Mouse (Mus musculus) thymus, postnatal 36 days (tissue): ENCODE data around the gene Gale.

Experiments
- DNase-seq, 2 experiments: peaks; one replicate each; pipeline ENCODE4 v3.0.0; 2022; ENCODE audit warnings: mixed read lengths in 2 of 2

Gale gene

GRCm38 (mm10) chr4:135945706-135946105 lies 17.8 kb upstream of the Gale start:
- no peak for DNase-seq

- DNase-seq: peak; percentile 95 to 96
Observed at GRCm38 (mm10) chr4:135946278-135946658, 17.3 kb upstream of the Gale start, which contains the start of gene Hmgcl. Gene Hmgcl, plus strand, starts transcription at chr4:135946448.

DNA sequence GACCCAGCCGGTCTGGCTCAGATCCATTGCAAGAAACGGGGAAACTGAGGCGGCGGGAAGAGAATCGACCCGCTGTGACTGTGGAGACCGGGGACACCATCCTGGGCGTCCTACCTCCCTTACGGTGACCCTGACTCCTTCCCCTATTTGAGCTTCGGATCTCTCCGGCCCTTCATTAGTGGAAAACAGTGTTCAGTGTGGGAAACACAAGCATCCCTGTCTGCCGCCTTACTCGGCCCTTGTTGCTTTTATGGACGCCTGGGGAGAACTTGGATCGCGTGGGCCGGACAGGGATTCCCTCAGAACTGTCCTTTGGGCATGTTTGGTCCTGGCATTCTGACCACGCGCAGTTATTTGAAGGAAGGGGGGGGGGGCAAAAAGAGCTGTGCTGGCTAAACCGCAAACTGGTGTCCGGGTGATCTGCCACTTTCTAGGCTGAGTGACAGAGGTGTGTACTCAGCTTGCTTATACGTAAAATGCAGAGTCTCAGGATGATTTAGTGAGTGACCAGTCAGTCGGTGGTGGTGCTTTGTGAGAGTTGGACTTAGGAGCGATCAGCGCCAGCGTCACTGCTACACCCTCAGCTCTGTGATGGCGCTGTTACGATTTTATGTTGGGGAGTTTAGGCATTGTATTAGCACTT lies 16.7 kb upstream of the Gale start:
- DNase-seq: no peak

DNA sequence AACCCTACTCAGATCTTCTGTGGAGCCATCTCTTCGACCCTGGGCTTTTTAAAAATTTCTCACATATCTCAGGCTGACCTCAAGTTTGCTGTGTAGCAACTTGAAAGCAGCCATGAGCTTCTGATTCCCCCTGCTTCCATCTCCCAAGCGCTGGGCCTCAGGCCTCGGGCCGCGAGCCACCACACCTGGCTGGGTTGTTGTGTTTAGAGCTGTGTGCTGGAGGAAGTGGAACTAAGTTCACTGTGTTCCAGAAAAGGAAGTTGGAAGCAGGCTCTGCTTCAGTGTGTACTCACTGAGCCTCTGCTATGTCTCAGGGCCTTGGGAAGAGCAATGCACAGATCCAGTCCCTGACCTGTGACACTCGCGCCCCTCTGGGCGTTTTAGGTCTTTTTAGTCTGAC lies 15.4 kb upstream of the Gale start:
- DNase-seq: no peak

GRCm38 (mm10) chr4:135949475-135949874 lies 14.1 kb upstream of the Gale start:
- no peak for DNase-seq

- no peak for DNase-seq
Observed at GRCm38 (mm10) chr4:135949911-135950310, 13.6 kb upstream of the Gale start.

- no peak for DNase-seq
Observed at GRCm38 (mm10) chr4:135950365-135950764, 13.2 kb upstream of the Gale start.

DNA sequence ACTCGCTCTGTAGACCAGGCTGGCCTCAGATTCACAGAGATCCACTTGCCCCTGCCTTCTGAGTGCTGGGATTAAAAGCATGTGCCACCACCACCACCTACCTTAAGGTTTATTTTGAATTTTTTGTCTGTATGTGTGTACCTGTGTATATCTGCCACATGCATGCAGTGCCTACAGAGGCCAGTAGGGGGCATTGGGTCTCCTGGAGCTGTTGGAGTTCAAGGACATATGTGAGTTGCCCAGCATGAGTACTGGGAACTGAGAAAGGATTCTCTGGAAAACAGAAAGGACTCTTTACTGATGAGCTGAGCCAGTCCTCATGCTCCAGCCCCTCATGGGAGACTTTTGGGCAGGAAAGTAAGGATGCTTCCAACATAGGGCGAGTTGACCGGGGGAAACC lies 12.0 kb upstream of the Gale start:
- DNase-seq: no peak

DNA sequence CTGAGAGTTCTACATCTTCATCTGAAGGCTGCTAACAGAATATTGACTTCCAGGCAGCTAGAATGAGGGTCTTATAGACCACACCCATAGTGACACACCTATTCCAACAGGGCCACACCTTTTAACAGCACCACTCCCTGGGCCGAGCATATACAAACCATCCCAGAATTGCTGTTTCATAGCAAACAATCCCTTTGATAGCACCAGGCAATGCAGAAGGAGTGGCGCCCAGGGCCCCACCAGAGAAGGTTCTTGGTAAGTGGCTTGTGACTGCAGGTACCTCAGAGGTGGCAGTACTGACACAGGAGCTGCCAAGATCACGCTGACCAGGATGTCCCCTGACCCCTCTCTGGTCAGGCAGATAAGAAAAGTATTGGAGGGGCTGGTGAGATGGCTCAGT lies 10.3 kb upstream of the Gale start:
- no peak for DNase-seq

DNA sequence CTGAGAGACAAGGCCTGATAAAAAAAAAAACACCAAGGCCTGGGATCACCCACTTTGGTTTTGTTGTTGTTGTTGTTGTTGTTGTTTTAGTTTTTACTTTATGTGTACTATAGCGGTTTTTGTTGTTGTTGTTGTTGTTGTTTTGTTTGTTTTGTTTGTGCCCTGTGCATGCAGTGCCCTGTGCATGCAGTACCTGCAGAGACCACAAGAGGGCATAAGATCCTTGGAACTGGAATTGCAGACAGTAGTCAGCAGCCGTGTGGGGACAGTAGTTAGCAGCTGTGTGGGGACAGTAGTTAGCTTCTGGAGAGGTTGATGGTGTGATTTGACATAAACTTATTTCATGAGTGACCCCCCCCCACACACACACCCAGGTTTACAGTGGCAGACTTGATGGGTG lies 9.3 kb upstream of the Gale start:
- DNase-seq: peak; percentile 66 to 73

DNA sequence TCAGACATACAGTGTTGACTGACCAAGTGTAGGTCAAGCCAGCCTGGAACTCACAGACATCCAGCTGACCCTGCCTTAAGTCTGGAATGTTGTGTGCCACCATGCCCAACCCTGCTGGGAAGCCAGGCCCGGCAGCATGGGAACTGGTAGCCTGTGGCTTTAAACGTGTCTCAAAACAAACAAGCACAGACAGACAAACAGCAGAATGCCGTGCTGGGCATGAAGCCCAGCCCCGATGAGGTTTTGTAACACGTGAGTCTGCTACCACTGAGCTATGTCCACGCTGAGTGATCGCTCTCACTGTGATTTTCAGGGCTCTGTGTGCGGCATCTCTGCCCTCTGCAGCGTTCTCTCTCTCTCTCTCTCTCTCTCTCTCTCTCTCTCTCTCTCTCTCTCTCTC lies 7.6 kb upstream of the Gale start:
- DNase-seq: no peak

GRCm38 (mm10) chr4:135958354-135958753 lies 5.2 kb upstream of the Gale start:
- no peak for DNase-seq

- peak; percentile 77 to 80 for DNase-seq
Observed at GRCm38 (mm10) chr4:135960717-135961116, 2.8 kb upstream of the Gale start.

- no peak for DNase-seq
Observed at GRCm38 (mm10) chr4:135961709-135962108, 1.8 kb upstream of the Gale start.

- no peak for DNase-seq
Observed at GRCm38 (mm10) chr4:135962198-135962597, 1.3 kb upstream of the Gale start.

DNA sequence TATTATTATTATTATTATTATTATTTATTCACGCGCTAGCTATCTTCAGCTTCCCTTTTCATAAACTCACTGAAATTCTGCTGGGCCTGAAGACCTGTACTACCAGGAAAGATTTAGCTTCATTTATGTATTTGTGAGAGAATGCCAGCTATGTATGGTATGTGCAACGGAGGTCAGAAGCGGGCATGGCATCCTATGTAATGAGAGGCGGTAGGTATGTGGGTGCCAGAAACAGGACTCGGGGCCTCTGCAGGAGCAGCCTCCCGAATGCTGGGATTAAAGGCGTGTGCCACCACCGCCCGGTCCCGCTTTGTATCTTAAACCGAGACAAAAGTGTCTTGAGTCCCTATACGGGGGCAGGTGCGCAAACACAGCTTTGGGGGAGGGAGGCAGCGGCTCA lies 581 bp upstream of the Gale start:
- no peak for DNase-seq

- DNase-seq: peak; percentile 23 to 55
Observed at GRCm38 (mm10) chr4:135964426-135964825, 899 bp downstream of the Gale start.

GRCm38 (mm10) chr4:135965113-135965512 lies 1.6 kb downstream of the Gale start:
- DNase-seq: no peak

GRCm38 (mm10) chr4:135966283-135966682 lies 2.8 kb downstream of the Gale start:
- DNase-seq: no peak

DNA sequence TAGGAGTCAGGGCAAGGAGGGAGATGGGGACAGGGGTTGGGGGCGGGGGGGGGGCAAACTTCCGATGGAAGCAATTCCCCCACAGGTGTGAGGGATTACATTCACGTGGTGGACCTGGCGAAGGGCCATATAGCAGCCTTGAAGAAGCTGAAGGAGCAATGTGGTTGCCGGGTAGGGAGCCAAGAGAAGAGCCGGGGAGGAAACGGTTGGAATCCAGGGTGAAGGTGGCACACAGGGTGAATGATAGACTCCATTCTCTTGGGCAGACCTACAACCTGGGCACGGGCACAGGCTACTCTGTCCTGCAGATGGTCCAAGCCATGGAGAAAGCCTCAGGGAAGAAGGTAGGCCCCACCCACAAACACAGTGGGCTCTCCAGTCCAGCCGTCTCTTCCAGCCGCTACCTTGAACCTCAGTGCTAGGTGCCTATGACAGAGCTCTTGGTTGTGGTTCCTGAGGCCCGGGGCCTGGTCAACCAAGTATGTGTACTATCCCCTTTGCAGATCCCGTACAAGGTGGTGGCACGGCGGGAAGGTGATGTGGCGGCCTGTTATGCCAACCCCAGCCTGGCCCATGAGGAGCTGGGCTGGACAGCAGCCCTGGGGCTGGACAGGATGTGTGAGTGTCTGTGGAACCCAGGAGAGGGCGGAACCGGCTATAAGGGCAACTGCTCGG lies 3.7 kb downstream of the Gale start:
- no peak for DNase-seq

- DNase-seq: no peak
Observed at GRCm38 (mm10) chr4:135968271-135968869, 4.8 kb downstream of the Gale start.

DNA sequence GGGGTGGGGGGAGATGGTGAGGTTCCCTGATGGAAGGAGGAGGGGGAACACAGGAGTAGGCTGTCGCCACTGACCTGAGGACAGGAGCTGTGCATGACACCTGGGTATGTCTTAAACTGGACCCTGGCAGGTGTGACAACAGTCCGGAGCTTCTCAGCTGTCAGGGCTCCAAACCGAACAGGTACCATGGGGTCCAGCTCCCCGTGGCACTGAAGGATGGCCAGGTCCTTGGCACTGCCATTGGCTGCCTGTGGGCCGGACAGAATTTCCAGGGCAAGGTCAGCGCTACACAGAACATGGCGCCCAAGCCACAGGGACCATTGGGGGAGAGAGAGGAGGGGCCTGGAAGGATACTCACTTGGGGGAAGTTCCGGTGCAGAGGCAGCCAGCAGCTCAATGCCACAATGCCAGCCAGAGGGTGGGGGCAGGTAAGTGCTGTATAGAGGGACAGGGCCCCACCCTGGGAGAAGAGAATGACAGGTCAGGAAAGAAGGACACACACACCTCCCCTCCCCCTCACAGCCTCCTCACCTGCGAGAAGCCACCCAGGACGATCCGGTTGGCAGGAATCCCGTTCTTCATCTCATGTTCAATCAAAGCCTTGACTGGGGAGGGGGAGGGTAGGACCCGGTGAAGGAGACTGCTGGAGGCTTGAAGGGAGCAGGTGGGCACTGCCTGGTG lies 5.7 kb downstream of the Gale start:
- DNase-seq: no peak

- no peak for DNase-seq
Observed at GRCm38 (mm10) chr4:135970585-135970984, 7.1 kb downstream of the Gale start.
